Mouse (Mus musculus): ENCODE measurements at regions not wholly inside any gene's neighbourhood (a gene's known extent, or its start where the extent isn't known, plus 50 kb on each side); places are given as distances from the start of the nearest gene placed in this dataset.
"Not testable (repeated sequence)": the region's sequence is repeated elsewhere in the genome, so short reads cannot be mapped to it uniquely, and the experiment has no call there.

DNA sequence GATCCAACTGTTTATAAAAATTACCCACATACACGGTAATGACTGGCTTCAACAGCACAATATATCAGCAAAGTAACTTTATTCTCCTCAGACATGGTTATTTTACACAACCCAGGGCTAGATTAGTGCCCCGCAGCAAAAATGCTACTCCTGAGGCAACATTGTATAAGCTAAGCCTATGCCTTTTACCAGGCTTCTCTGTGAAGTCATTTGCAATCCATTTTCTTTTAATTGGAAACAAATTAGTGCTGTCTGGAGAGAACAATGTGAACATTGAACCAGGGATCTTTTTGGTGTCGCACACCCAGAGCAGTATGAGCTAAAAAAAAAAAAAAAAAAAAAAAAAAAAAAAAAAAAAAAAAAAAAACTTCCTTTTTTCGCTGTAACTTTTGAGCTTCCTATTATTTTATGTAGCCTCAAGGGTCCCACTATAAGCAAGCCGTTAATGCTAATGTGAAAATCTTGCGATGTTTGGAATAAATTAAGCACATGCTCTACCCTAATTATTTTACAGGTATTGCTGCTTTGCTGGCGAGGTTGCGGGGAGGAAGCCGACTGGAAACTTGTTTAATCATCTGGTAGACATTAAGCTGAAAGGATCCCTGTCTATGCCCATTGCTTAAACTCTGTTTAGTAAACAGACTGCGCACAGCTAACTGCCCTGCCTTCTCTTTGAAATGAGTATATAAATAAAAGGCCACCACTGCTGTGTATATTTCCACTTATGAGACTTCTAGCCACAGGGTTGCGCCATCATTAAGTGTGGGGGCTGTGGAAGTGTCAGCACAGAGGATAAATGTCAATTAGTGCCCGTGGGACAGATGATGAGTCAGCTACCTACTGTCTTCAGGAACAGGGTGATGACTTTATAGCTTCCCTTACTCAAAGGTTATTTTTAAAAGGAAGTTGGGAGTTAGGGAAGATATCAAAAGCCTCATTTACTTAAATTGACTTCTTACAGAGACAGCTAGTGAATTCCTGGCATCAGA is 225.2 kb upstream of the Flrt2 start:
- Histone ChIP-seq H3K9me3 (ENCODE audit: low read length) (no peaks in the 10 kb centered on the region), H3K9ac (replicated peaks; ENCODE audit: low read length, poor library complexity, severe bottlenecking) (no peak overlapping the region), H3K4me3 (ENCODE audit: low read depth, low read length) (no peak overlapping the region), H3K4me2 (ENCODE audit: low read depth, low read length, poor library complexity, severe bottlenecking) (no peak overlapping the region), H3K4me1 (ENCODE audit: insufficient read depth, low read length) (no peaks in the 10 kb centered on the region), H3K27me3 (ENCODE audit: insufficient read depth, low read length) (no peaks in the 10 kb centered on the region), H3K27ac (ENCODE audit: low read depth, low read length) (no peak overlapping the region), H3K36me3 (ENCODE audit: insufficient read depth, low read length) (no peaks in the 10 kb centered on the region)
- DNase-seq (ENCODE audit: low spot score) (no peak), ATAC-seq (ENCODE audit: low FRiP score) (no peak)
- WGBS = 60% methylated on average over 12 of the region's 12 CpGs
- TF ChIP-seq CTCF (IDR thresholded peaks at IDR 0.05) = no peak

DNA sequence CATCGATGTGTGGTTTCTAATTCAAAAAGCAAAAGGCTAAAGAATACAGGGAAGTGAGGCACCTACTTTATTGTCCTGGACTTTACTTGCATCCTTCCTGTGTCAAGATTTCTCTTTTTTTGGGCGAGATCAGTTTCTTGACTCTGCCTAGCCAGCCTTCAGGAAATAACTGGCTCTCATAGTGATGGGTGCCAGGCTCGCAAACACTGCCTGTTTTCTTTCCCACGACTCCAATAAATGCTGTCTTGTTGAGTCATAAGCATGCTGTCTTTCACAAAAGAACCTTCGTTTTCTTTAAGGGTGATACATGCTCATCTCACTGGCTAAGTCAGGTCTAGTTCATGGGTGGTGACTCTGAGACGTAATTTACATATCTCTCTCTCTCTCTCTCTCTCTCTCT is 222.1 kb upstream of the Flrt2 start:
- no peak for TF ChIP-seq CTCF (IDR thresholded peaks at IDR 0.05)
- ATAC-seq (ENCODE audit: low FRiP score) = no peak
- no peaks in the 10 kb centered on the region for H3K36me3 ChIP-seq (ENCODE audit: insufficient read depth, low read length)
- no peaks in the 10 kb centered on the region for H3K9me3 ChIP-seq (ENCODE audit: low read length)
- no peak overlapping the region for H3K9ac ChIP-seq (replicated peaks; ENCODE audit: low read length, poor library complexity, severe bottlenecking)
- no peak for DNase-seq (ENCODE audit: low spot score)
- no peaks in the 10 kb centered on the region for H3K4me1 ChIP-seq (ENCODE audit: insufficient read depth, low read length)
- H3K4me3 ChIP-seq (ENCODE audit: low read depth, low read length) = no peak overlapping the region
- 78% methylated on average over 6 of the region's 6 CpGs for WGBS
- H3K27me3 ChIP-seq (ENCODE audit: insufficient read depth, low read length) = no peaks in the 10 kb centered on the region
- no peak overlapping the region for H3K27ac ChIP-seq (ENCODE audit: low read depth, low read length)
- H3K4me2 ChIP-seq (ENCODE audit: low read depth, low read length, poor library complexity, severe bottlenecking) = no peak overlapping the region

DNA sequence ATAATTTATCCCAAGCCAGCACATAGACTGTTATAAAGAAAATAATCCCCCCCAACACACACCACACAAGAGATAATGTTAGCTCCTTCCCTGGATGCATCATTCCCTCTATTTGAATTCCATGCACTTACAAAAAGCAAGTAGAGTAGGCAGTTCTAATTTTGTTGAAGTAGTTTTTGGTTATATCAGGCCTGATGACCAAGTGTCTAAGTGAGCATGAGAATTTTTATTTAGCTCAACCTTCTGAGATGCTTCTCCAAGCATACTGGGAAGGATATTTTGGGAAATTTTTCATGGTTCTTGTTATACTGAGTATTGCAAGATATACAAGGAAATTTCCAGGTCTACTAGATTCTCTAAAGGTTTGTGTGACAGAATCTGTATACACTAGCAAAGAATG is 205.5 kb upstream of the Flrt2 start:
- no peak for TF ChIP-seq CTCF (IDR thresholded peaks at IDR 0.05)
- Histone ChIP-seq H3K4me1 (ENCODE audit: insufficient read depth, low read length) (no peaks in the 10 kb centered on the region), H3K9me3 (ENCODE audit: low read length) (no peaks in the 10 kb centered on the region), H3K4me3 (ENCODE audit: low read depth, low read length) (no peak overlapping the region), H3K9ac (replicated peaks; ENCODE audit: low read length, poor library complexity, severe bottlenecking) (no peak overlapping the region), H3K27me3 (ENCODE audit: insufficient read depth, low read length) (no peaks in the 10 kb centered on the region), H3K36me3 (ENCODE audit: insufficient read depth, low read length) (no peaks in the 10 kb centered on the region), H3K4me2 (ENCODE audit: low read depth, low read length, poor library complexity, severe bottlenecking) (no peak overlapping the region), H3K27ac (ENCODE audit: low read depth, low read length) (no peak overlapping the region)
- DNase-seq (ENCODE audit: low spot score) (no peak), ATAC-seq (ENCODE audit: low FRiP score) (no peak)

DNA sequence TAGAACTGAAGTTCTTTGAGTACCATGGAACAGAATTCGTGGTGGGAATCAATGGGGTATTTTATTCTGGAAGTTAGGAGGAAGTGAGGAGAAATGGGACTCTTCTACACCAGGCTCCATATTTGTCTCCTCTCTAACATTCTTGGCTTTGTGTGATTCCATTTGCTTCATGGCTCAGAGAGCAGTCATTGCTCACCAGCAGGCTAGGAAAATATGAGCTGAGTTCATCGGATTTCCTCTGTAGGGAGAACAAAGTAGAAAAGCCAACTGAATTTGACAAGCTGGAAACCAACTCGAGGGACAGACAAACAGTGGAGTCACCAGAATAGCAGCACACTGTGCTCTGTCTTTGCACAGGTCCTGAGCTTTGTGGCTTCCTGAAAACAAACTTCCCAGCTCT is 203.7 kb upstream of the Flrt2 start:
- Histone ChIP-seq H3K27ac (ENCODE audit: low read depth, low read length) (no peak overlapping the region), H3K4me2 (ENCODE audit: low read depth, low read length, poor library complexity, severe bottlenecking) (no peak overlapping the region), H3K27me3 (ENCODE audit: insufficient read depth, low read length) (no peaks in the 10 kb centered on the region), H3K4me3 (ENCODE audit: low read depth, low read length) (no peak overlapping the region), H3K36me3 (ENCODE audit: insufficient read depth, low read length) (no peaks in the 10 kb centered on the region), H3K4me1 (ENCODE audit: insufficient read depth, low read length) (no peaks in the 10 kb centered on the region), H3K9ac (replicated peaks; ENCODE audit: low read length, poor library complexity, severe bottlenecking) (no peak overlapping the region), H3K9me3 (ENCODE audit: low read length) (no peaks in the 10 kb centered on the region)
- no peak for TF ChIP-seq CTCF (IDR thresholded peaks at IDR 0.05)
- 66% methylated on average over 3 of the region's 3 CpGs for WGBS
- no peak for DNase-seq (ENCODE audit: low spot score)
- no peak for ATAC-seq (ENCODE audit: low FRiP score)

DNA sequence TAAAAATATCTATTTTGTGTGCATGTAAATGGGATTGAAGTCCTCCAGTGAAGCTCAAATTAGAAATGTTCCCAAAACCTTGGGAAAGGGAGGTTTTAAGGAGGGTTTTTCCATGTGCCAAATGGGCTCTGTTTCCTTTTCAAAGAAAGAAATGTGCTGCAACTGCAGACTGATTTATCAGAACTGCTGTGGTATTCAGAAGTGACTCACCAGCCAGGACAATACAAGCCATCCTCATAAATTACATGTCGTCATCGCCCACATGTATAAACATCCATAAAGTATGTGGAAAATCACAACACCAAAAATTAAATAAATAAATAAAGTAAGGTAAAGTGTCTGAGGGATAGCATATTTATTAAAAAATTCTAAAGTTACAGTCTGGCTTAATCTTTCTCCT is 202.7 kb upstream of the Flrt2 start:
- DNase-seq (ENCODE audit: low spot score) = no peak
- no peak overlapping the region for H3K27ac ChIP-seq (ENCODE audit: low read depth, low read length)
- no peaks in the 10 kb centered on the region for H3K4me1 ChIP-seq (ENCODE audit: insufficient read depth, low read length)
- H3K4me2 ChIP-seq (ENCODE audit: low read depth, low read length, poor library complexity, severe bottlenecking) = no peak overlapping the region
- no peaks in the 10 kb centered on the region for H3K36me3 ChIP-seq (ENCODE audit: insufficient read depth, low read length)
- ATAC-seq (ENCODE audit: low FRiP score) = no peak
- WGBS = 96% methylated on average over 2 of the region's 2 CpGs
- H3K27me3 ChIP-seq (ENCODE audit: insufficient read depth, low read length) = no peaks in the 10 kb centered on the region
- H3K9me3 ChIP-seq (ENCODE audit: low read length) = no peaks in the 10 kb centered on the region
- TF ChIP-seq CTCF (IDR thresholded peaks at IDR 0.05) = no peak
- H3K9ac ChIP-seq (replicated peaks; ENCODE audit: low read length, poor library complexity, severe bottlenecking) = no peak overlapping the region
- no peak overlapping the region for H3K4me3 ChIP-seq (ENCODE audit: low read depth, low read length)

DNA sequence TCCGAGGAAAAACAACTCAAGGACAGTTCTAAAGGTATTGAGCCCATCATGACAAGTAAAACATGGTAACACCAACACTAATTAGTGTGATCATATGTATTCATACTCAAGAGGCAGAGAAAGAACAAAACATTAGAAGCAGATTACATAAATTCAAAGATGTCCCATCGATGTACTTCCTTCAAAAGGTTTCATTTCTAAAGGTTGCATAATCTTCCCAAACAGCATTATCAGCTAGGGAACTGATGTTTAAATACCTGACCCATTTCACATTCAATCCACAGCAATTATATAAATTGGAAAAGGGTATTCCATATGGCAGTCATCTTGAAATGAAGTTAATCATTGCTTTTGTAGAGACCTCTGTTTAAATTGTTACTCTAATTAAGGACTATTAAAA is 202.2 kb upstream of the Flrt2 start:
- H3K4me3 ChIP-seq (ENCODE audit: low read depth, low read length) = no peak overlapping the region
- no peaks in the 10 kb centered on the region for H3K9me3 ChIP-seq (ENCODE audit: low read length)
- WGBS = 82% methylated on average over 2 of the region's 2 CpGs
- ATAC-seq (ENCODE audit: low FRiP score) (no peak), DNase-seq (ENCODE audit: low spot score) (no peak)
- H3K27me3 ChIP-seq (ENCODE audit: insufficient read depth, low read length) = no peaks in the 10 kb centered on the region
- H3K27ac ChIP-seq (ENCODE audit: low read depth, low read length) = no peak overlapping the region
- H3K36me3 ChIP-seq (ENCODE audit: insufficient read depth, low read length) = no peaks in the 10 kb centered on the region
- no peak overlapping the region for H3K4me2 ChIP-seq (ENCODE audit: low read depth, low read length, poor library complexity, severe bottlenecking)
- no peak for TF ChIP-seq CTCF (IDR thresholded peaks at IDR 0.05)
- H3K4me1 ChIP-seq (ENCODE audit: insufficient read depth, low read length) = no peaks in the 10 kb centered on the region
- H3K9ac ChIP-seq (replicated peaks; ENCODE audit: low read length, poor library complexity, severe bottlenecking) = no peak overlapping the region

DNA sequence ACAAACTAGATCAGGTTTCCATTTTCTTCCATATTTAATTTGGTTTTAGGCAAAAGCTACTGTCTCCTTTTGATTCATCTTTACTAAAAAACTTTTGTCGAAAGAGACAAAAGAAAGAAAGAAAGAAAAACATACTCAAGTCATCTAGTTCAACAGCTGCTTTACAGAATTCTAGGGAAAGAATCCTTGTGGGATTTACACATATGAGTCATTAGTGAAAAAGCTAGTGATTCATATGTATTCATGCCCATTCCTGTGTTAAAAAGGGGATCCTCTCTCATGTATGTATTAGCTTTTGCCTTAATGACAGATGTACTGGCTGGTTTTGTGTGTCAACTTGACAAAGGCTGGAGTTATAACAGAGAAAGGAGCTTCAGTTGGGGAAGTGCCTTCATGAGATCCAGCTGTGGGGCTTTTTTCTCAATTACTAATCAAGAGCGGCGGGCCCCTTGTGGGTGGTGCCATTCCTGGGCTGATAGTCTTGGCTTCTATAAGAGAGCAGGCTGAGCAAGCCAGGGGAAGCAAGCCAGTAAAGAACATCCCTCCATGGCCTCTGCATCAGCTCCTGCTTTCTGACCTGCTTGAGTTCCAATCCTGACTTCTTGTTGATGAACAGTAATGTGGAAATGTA is 200.1 kb upstream of the Flrt2 start:
- H3K9ac ChIP-seq (replicated peaks; ENCODE audit: low read length, poor library complexity, severe bottlenecking); DNase-seq (ENCODE audit: low spot score); H3K4me2 ChIP-seq (ENCODE audit: low read depth, low read length, poor library complexity, severe bottlenecking); H3K4me1 ChIP-seq (ENCODE audit: insufficient read depth, low read length); H3K9me3 ChIP-seq (ENCODE audit: low read length); H3K36me3 ChIP-seq (ENCODE audit: insufficient read depth, low read length); ATAC-seq (ENCODE audit: low FRiP score); H3K4me3 ChIP-seq (ENCODE audit: low read depth, low read length); H3K27me3 ChIP-seq (ENCODE audit: insufficient read depth, low read length); H3K27ac ChIP-seq (ENCODE audit: low read depth, low read length): not testable (repeated sequence)
- 56% methylated on average over 3 of the region's 3 CpGs for WGBS

Data from midbrain, postnatal 0 days (tissue).